Mouse (Mus musculus): ENCODE data around the gene Gm3404. TPM values are rescaled to one million over a fixed set of nuclear protein-coding genes. Genes with fewer than 3 reads are reported as not detected.

The Gm3404 gene
- polyA plus RNA-seq, 1 experiment, result not detected

- TF ChIP-seq CTCF (IDR thresholded peaks at IDR 0.05; ENCODE audit: insufficient read depth, low read length) (0 out of 2 replicates have a peak, but pooled peaks have one; percentile 3), POLR2A (IDR thresholded peaks at IDR 0.05; ENCODE audit: borderline replicate concordance, extremely low read depth, low read depth, low read length) (no peak)
- no peak for DNase-seq
- Histone ChIP-seq H3K4me3 (replicated peaks; ENCODE audit: extremely low read depth, low read depth, low read length) (no peak overlapping the region), H3K4me1 (ENCODE audit: control insufficient read depth, insufficient read depth, low read length) (no peaks in the 10 kb centered on the region)
- 88% methylated on average over 3 of the region's 3 CpGs for WGBS
These were observed 51.1 kb downstream of the Gm3404 start for GRCm38 (mm10) chr5:146576668-146577067.

Other genes with a start within 250 kb of the Gm3404 start
- gene Wasf3, start 140.8 kb upstream of the Gm3404 start, polyA plus RNA-seq (2012; rRNA removed), result 8.7 and 9.2 TPM in 2 replicates
- not detected in 2 replicates for gene Gm6408, start 43.8 kb upstream of the Gm3404 start, polyA plus RNA-seq (2012; rRNA removed)
- gene Gm6370, start 34.4 kb upstream of the Gm3404 start, polyA plus RNA-seq (2012; rRNA removed), result not detected in 2 replicates
- gene 4930449I24Rik, start 23.4 kb upstream of the Gm3404 start, polyA plus RNA-seq (2012; rRNA removed), result not detected in 2 replicates
- not detected in 2 replicates for gene Gm3402, start 11.7 kb upstream of the Gm3404 start, polyA plus RNA-seq (2012; rRNA removed)
- gene Gm3409, start 11.8 kb downstream of the Gm3404 start, polyA plus RNA-seq (2012; rRNA removed), result not detected in 2 replicates
- not detected in 2 replicates for gene Gm3415, start 30.3 kb downstream of the Gm3404 start, polyA plus RNA-seq (2012; rRNA removed)
- gene Gpr12, start 59.4 kb downstream of the Gm3404 start, polyA plus RNA-seq (2012; rRNA removed), result not detected in 2 replicates

All from lung, adult 2 months (tissue).